Mouse (Mus musculus): Measurements from ENCODE around the gene Trmu.

DNA sequence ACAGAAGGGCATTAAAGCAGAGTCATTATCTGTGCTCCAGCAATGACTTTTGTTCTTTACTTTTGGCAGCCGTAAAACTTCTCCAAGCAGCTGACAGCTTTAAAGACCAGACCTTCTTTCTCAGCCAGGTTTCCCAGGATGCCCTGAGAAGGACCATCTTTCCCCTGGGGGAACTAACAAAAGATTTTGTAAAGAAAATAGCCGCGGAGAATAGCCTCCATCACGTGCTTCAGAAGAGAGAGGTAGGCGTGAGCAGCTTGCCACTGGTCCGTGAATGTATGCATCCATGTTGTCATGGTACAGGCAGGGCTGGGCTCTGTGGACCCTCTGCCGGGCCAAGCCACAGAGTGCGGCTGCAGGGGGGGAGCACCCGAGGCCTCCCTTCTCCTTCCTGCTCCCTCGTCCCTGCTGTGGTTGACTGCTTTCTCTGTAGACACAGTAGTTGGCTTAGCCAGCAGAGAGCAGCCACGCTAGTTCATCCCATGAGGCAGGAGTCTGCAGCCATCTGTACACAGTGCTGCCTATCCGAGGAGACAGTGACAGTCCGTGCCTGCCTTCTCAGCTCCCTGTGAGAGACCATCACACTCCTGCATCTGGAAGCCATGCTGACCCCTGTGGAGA is 13.5 kb downstream of the Trmu start:
- TF ChIP-seq CTCF (IDR thresholded peaks at IDR 0.05; ENCODE audit: insufficient read depth, low read depth, low read length) (no peak), POLR2A (IDR thresholded peaks at IDR 0.05; ENCODE audit: insufficient read depth, low read depth, low read length) (no peak)
